Comparison of ENCODE assay signal across 8 mouse cellular contexts in genomic region chr2:116975601-116976431, GRCm38 (mm10).
DNase-seq lines count a peak whose midpoint lies in the region; ATAC-seq and TF ChIP-seq lines count a peak whose summit lies in the region.

No protein-coding gene starts in this region.

- TF ChIP-seq CTCF in spleen, adult 2 months (IDR thresholded peaks at IDR 0.05; ENCODE audit: extremely low read depth, insufficient read depth, insufficient read length, insufficient replicate concordance): no peak

- H3K27ac ChIP-seq in embryonic facial prominence, embryonic 15.5 days (replicated peaks): peak overlapping the region; percentile 95
- H3K27ac ChIP-seq in heart, embryonic 11.5 days (ENCODE audit: low read depth, low read length): peak overlapping the region; percentile 98
- H3K27ac ChIP-seq in kidney, embryonic 14.5 days (ENCODE audit: low read depth, low read length): peak overlapping the region; percentile 99
- H3K27ac ChIP-seq in limb, embryonic 14.5 days (replicated peaks; ENCODE audit: low read depth, low read length): peak overlapping the region; percentile 97
- H3K27ac ChIP-seq in midbrain, embryonic 15.5 days: peak overlapping the region; percentile 93
- H3K27ac ChIP-seq in spleen, adult 2 months (ENCODE audit: insufficient read depth, low read length): peak overlapping the region; percentile 63

- under 1% methylated on average over 46 of the region's 54 CpGs for WGBS in embryonic facial prominence, embryonic 15.5 days
- WGBS in heart, embryonic 11.5 days (ENCODE audit: insufficient replicate concordance): 0% methylated on average over 46 of the region's 54 CpGs
- under 1% methylated on average over 53 of the region's 54 CpGs for WGBS in kidney, embryonic 14.5 days
- under 1% methylated on average over 41 of the region's 54 CpGs for whole genome bisulfite sequencing in limb, embryonic 14.5 days
- under 1% methylated on average over 53 of the region's 54 CpGs for whole genome bisulfite sequencing in midbrain, embryonic 15.5 days
- WGBS in spleen, adult 2 months: under 1% methylated on average over 53 of the region's 54 CpGs

- no peak for ATAC-seq in erythroblast, adult 5-6 weeks (replicated peaks; ENCODE audit: low FRiP score, poor library complexity, severe bottlenecking)
- peak; percentile 86 for ATAC-seq in embryonic facial prominence, embryonic 15.5 days (ENCODE audit: insufficient number of reproducible peaks, low FRiP score, low TSS enrichment, low read depth)
- peak; percentile 80 for ATAC-seq in heart, embryonic 11.5 days (replicated peaks; ENCODE audit: insufficient number of reproducible peaks, low FRiP score, low TSS enrichment)
- ATAC-seq in kidney, embryonic 14.5 days (ENCODE audit: low FRiP score, low TSS enrichment): peak; percentile 92
- peak; percentile 81 for ATAC-seq in limb, embryonic 14.5 days (ENCODE audit: low FRiP score, low read depth)
- ATAC-seq in midbrain, embryonic 15.5 days (replicated peaks): peak; percentile 94

- H3K4me2 ChIP-seq in embryonic facial prominence, embryonic 15.5 days (replicated peaks): peak overlapping the region; percentile 89
- H3K4me2 ChIP-seq in heart, embryonic 11.5 days: peak overlapping the region; percentile 84
- H3K4me2 ChIP-seq in kidney, embryonic 14.5 days (replicated peaks; ENCODE audit: low read depth, low read length): peak overlapping the region; percentile 63
- H3K4me2 ChIP-seq in limb, embryonic 14.5 days (replicated peaks; ENCODE audit: low read depth, low read length, severe bottlenecking): peak overlapping the region; percentile 89
- H3K4me2 ChIP-seq in midbrain, embryonic 15.5 days: peak overlapping the region; percentile 86

- H3K27me3 ChIP-seq in erythroblast, embryonic 14.5 days (ENCODE audit: control insufficient read depth): peaks cover 39% of the 10 kb centered on the region
- H3K27me3 ChIP-seq in embryonic facial prominence, embryonic 15.5 days: no peaks in the 10 kb centered on the region
- H3K27me3 ChIP-seq in heart, embryonic 11.5 days (ENCODE audit: control insufficient read depth, insufficient read depth, low read length): no peaks in the 10 kb centered on the region
- no peaks in the 10 kb centered on the region for H3K27me3 ChIP-seq in kidney, embryonic 14.5 days (ENCODE audit: control insufficient read depth, insufficient read depth, low read length)
- H3K27me3 ChIP-seq in limb, embryonic 14.5 days (ENCODE audit: control insufficient read depth, insufficient read depth, low read length): no peaks in the 10 kb centered on the region
- no peaks in the 10 kb centered on the region for H3K27me3 ChIP-seq in midbrain, embryonic 15.5 days (replicated peaks)
- peaks cover 3% of the 10 kb centered on the region; the same call in 1 of the 2 replicates for H3K27me3 ChIP-seq in spleen, adult 2 months (ENCODE audit: control insufficient read depth, insufficient read depth, low read length)

- peak overlapping the region; percentile 60 for H3K9ac ChIP-seq in embryonic facial prominence, embryonic 15.5 days
- H3K9ac ChIP-seq in heart, embryonic 11.5 days (ENCODE audit: low read depth, low read length): peak overlapping the region; percentile 90
- peak overlapping the region; percentile 72 for H3K9ac ChIP-seq in kidney, embryonic 14.5 days (ENCODE audit: low read depth, low read length)
- peak overlapping the region; percentile 84 for H3K9ac ChIP-seq in limb, embryonic 14.5 days (ENCODE audit: low read depth, low read length, severe bottlenecking)
- H3K9ac ChIP-seq in midbrain, embryonic 15.5 days: peak overlapping the region; percentile 91

- H3K9me3 ChIP-seq in erythroblast, embryonic 14.5 days (ENCODE audit: control insufficient read depth, low read length): no peaks in the 10 kb centered on the region
- H3K9me3 ChIP-seq in embryonic facial prominence, embryonic 15.5 days (replicated peaks): no peaks in the 10 kb centered on the region
- no peaks in the 10 kb centered on the region for H3K9me3 ChIP-seq in heart, embryonic 11.5 days (replicated peaks; ENCODE audit: control insufficient read depth, low read length)
- no peaks in the 10 kb centered on the region for H3K9me3 ChIP-seq in kidney, embryonic 14.5 days (ENCODE audit: control insufficient read depth, low read length)
- no peaks in the 10 kb centered on the region for H3K9me3 ChIP-seq in limb, embryonic 14.5 days (ENCODE audit: control insufficient read depth, low read length)
- no peaks in the 10 kb centered on the region for H3K9me3 ChIP-seq in midbrain, embryonic 15.5 days

- peak; percentile 21; the same call in 1 of the 2 replicates for TF ChIP-seq POLR2A in limb, embryonic 14.5 days (IDR thresholded peaks at IDR 0.05; ENCODE audit: borderline replicate concordance, extremely low read depth, insufficient read depth, insufficient read length)
- TF ChIP-seq POLR2A in spleen, adult 2 months (IDR thresholded peaks at IDR 0.05; ENCODE audit: low read depth, low read length): no peak

- H3K4me1 ChIP-seq in erythroblast, embryonic 14.5 days (ENCODE audit: control insufficient read depth): no peaks in the 10 kb centered on the region
- H3K4me1 ChIP-seq in embryonic facial prominence, embryonic 15.5 days: peaks cover 68% of the 10 kb centered on the region
- H3K4me1 ChIP-seq in heart, embryonic 11.5 days (ENCODE audit: control insufficient read depth, insufficient read depth, low read length): peaks cover 41% of the 10 kb centered on the region
- H3K4me1 ChIP-seq in kidney, embryonic 14.5 days (ENCODE audit: control insufficient read depth, insufficient read depth, low read length): peaks cover 60% of the 10 kb centered on the region
- H3K4me1 ChIP-seq in limb, embryonic 14.5 days (ENCODE audit: control insufficient read depth, insufficient read depth, low read length): peaks cover 63% of the 10 kb centered on the region
- H3K4me1 ChIP-seq in midbrain, embryonic 15.5 days: peaks cover 55% of the 10 kb centered on the region
- peaks cover 14% of the 10 kb centered on the region for H3K4me1 ChIP-seq in spleen, adult 2 months (ENCODE audit: control insufficient read depth, insufficient read depth, insufficient read length)

- DNase-seq in limb, embryonic 14.5 days (ENCODE audit: low spot score): peak; percentile 77
- DNase-seq in spleen, adult 2 months (ENCODE audit: low read depth in 1 of 2, low spot score in 2 of 2): peak in 1 of 2 experiments; percentile 28

- no peaks in the 10 kb centered on the region for H3K36me3 ChIP-seq in erythroblast, embryonic 14.5 days (ENCODE audit: control insufficient read depth)
- no peaks in the 10 kb centered on the region for H3K36me3 ChIP-seq in embryonic facial prominence, embryonic 15.5 days
- no peaks in the 10 kb centered on the region for H3K36me3 ChIP-seq in heart, embryonic 11.5 days (ENCODE audit: control insufficient read depth, insufficient read depth, low read length)
- no peaks in the 10 kb centered on the region for H3K36me3 ChIP-seq in kidney, embryonic 14.5 days (ENCODE audit: control insufficient read depth, insufficient read depth, low read length)
- H3K36me3 ChIP-seq in limb, embryonic 14.5 days (ENCODE audit: control insufficient read depth, insufficient read depth, low read length): no peaks in the 10 kb centered on the region
- H3K36me3 ChIP-seq in midbrain, embryonic 15.5 days (replicated peaks): no peaks in the 10 kb centered on the region
- H3K36me3 ChIP-seq in spleen, adult 2 months (ENCODE audit: control insufficient read depth, insufficient read depth, low read length): no peaks in the 10 kb centered on the region

- peak overlapping the region; percentile 34 for H3K4me3 ChIP-seq in erythroblast, embryonic 14.5 days (replicated peaks)
- H3K4me3 ChIP-seq in embryonic facial prominence, embryonic 15.5 days (replicated peaks): peak overlapping the region; percentile 58
- peak overlapping the region; percentile 58 for H3K4me3 ChIP-seq in heart, embryonic 11.5 days (ENCODE audit: low read depth, low read length)
- H3K4me3 ChIP-seq in kidney, embryonic 14.5 days (ENCODE audit: low read length): peak overlapping the region; percentile 49
- H3K4me3 ChIP-seq in limb, embryonic 14.5 days (replicated peaks; ENCODE audit: low read length): peak overlapping the region; percentile 49
- peak overlapping the region; percentile 62 for H3K4me3 ChIP-seq in midbrain, embryonic 15.5 days
- H3K4me3 ChIP-seq in spleen, adult 2 months (ENCODE audit: extremely low read depth, insufficient read depth, insufficient read length): peak overlapping the region; percentile 67
